Mouse (Mus musculus): ENCODE measurements at regions not wholly inside any gene's neighbourhood (a gene's known extent, or its start where the extent isn't known, plus 50 kb on each side); places are given as distances from the start of the nearest gene placed in this dataset.

- no peak overlapping the region for H3K9ac ChIP-seq (replicated peaks)
- no peak for ATAC-seq (replicated peaks)
- H3K27me3 ChIP-seq: no peaks in the 10 kb centered on the region
- no peaks in the 10 kb centered on the region for H3K36me3 ChIP-seq
- no peak overlapping the region for H3K4me2 ChIP-seq (replicated peaks)
- H3K27ac ChIP-seq (replicated peaks): no peak overlapping the region
- H3K4me1 ChIP-seq: peaks cover 18% of the 10 kb centered on the region
- H3K4me3 ChIP-seq: no peak overlapping the region
- H3K9me3 ChIP-seq: no peaks in the 10 kb centered on the region
- WGBS: 45% methylated on average over 2 of the region's 2 CpGs
Observed at GRCm38 (mm10) chr3:105357511-105357910, 94.6 kb upstream of the Kcnd3 start.

- Histone ChIP-seq H3K9ac (replicated peaks) (no peak overlapping the region), H3K4me2 (replicated peaks) (no peak overlapping the region), H3K27ac (replicated peaks) (no peak overlapping the region), H3K4me1 (peaks cover 14% of the 10 kb centered on the region), H3K27me3 (no peaks in the 10 kb centered on the region), H3K36me3 (no peaks in the 10 kb centered on the region), H3K4me3 (no peak overlapping the region), H3K9me3 (no peaks in the 10 kb centered on the region)
- ATAC-seq (replicated peaks): no peak
- WGBS: 45% methylated on average over 3 of the region's 3 CpGs
Observed at GRCm38 (mm10) chr3:105359636-105360035, 92.5 kb upstream of the Kcnd3 start.

GRCm38 (mm10) chr3:105364685-105365084 is 87.4 kb upstream of the Kcnd3 start:
- H3K4me2 ChIP-seq (replicated peaks): no peak overlapping the region
- H3K9ac ChIP-seq (replicated peaks): no peak overlapping the region
- ATAC-seq (replicated peaks): peak; percentile 53; the same call in 1 of the 2 replicates
- no peak overlapping the region for H3K27ac ChIP-seq (replicated peaks)
- no peaks in the 10 kb centered on the region for H3K36me3 ChIP-seq
- H3K4me3 ChIP-seq: no peak overlapping the region
- no peaks in the 10 kb centered on the region for H3K27me3 ChIP-seq
- H3K9me3 ChIP-seq: no peaks in the 10 kb centered on the region
- H3K4me1 ChIP-seq: peaks cover 12% of the 10 kb centered on the region
- WGBS: 42% methylated on average over 5 of the region's 5 CpGs

GRCm38 (mm10) chr3:105366806-105367205 is 85.3 kb upstream of the Kcnd3 start:
- H3K4me1 ChIP-seq: peaks cover 10% of the 10 kb centered on the region; the same call in 1 of the 2 replicates
- no peaks in the 10 kb centered on the region for H3K36me3 ChIP-seq
- H3K9me3 ChIP-seq: no peaks in the 10 kb centered on the region
- H3K27me3 ChIP-seq: no peaks in the 10 kb centered on the region
- H3K4me3 ChIP-seq: no peak overlapping the region
- 74% methylated on average over 6 of the region's 6 CpGs for WGBS
- no peak for ATAC-seq (replicated peaks)
- no peak overlapping the region for H3K27ac ChIP-seq (replicated peaks)
- no peak overlapping the region for H3K4me2 ChIP-seq (replicated peaks)
- H3K9ac ChIP-seq (replicated peaks): no peak overlapping the region

GRCm38 (mm10) chr3:105367972-105368371 is 84.2 kb upstream of the Kcnd3 start:
- H3K27me3 ChIP-seq: no peaks in the 10 kb centered on the region
- H3K4me3 ChIP-seq: no peak overlapping the region
- no peak overlapping the region for H3K4me2 ChIP-seq (replicated peaks)
- peaks cover 10% of the 10 kb centered on the region; the same call in 1 of the 2 replicates for H3K4me1 ChIP-seq
- H3K9ac ChIP-seq (replicated peaks): no peak overlapping the region
- no peaks in the 10 kb centered on the region for H3K36me3 ChIP-seq
- WGBS: 67% methylated on average over 8 of the region's 8 CpGs
- no peak overlapping the region for H3K27ac ChIP-seq (replicated peaks)
- no peaks in the 10 kb centered on the region for H3K9me3 ChIP-seq
- ATAC-seq (replicated peaks): no peak

GRCm38 (mm10) chr3:105372371-105372828 is 79.7 kb upstream of the Kcnd3 start:
- Histone ChIP-seq H3K9me3 (no peaks in the 10 kb centered on the region), H3K4me1 (0 out of 2 replicates have a peak, but pooled peaks cover 3% of the 10 kb centered on the region), H3K4me3 (no peak overlapping the region), H3K36me3 (no peaks in the 10 kb centered on the region), H3K9ac (replicated peaks) (no peak overlapping the region), H3K27ac (replicated peaks) (no peak overlapping the region), H3K27me3 (no peaks in the 10 kb centered on the region), H3K4me2 (replicated peaks) (no peak overlapping the region)
- 22% methylated on average over 6 of the region's 6 CpGs for WGBS
- ATAC-seq (replicated peaks): peak; percentile 54

GRCm38 (mm10) chr3:105374306-105374705 is 77.8 kb upstream of the Kcnd3 start:
- Histone ChIP-seq H3K9ac (replicated peaks) (no peak overlapping the region), H3K36me3 (no peaks in the 10 kb centered on the region), H3K4me2 (replicated peaks) (no peak overlapping the region), H3K4me1 (0 out of 2 replicates have a peak, but pooled peaks cover 3% of the 10 kb centered on the region), H3K27me3 (no peaks in the 10 kb centered on the region), H3K9me3 (no peaks in the 10 kb centered on the region), H3K27ac (replicated peaks) (no peak overlapping the region), H3K4me3 (no peak overlapping the region)
- WGBS: 74% methylated on average over 1 of the region's 1 CpGs
- ATAC-seq (replicated peaks): no peak

- no peaks in the 10 kb centered on the region for H3K36me3 ChIP-seq
Observed at GRCm38 (mm10) chr3:105374836-105375235, 77.3 kb upstream of the Kcnd3 start.

GRCm38 (mm10) chr3:105375383-105375782 is 76.7 kb upstream of the Kcnd3 start:
- H3K27ac ChIP-seq (replicated peaks): no peak overlapping the region
- H3K4me2 ChIP-seq (replicated peaks): no peak overlapping the region
- 83% methylated on average over 5 of the region's 5 CpGs for WGBS

More at GRCm38 (mm10) chr3:105374836-105375235, 77.3 kb upstream of the Kcnd3 start:
- Histone ChIP-seq H3K4me2 (replicated peaks) (no peak overlapping the region), H3K9me3 (no peaks in the 10 kb centered on the region), H3K9ac (replicated peaks) (no peak overlapping the region), H3K27me3 (no peaks in the 10 kb centered on the region), H3K4me3 (no peak overlapping the region), H3K27ac (replicated peaks) (no peak overlapping the region), H3K4me1 (0 out of 2 replicates have a peak, but pooled peaks cover under 1% of the 10 kb centered on the region)
- ATAC-seq (replicated peaks): no peak

GRCm38 (mm10) chr3:105375820-105376219 is 76.3 kb upstream of the Kcnd3 start:
- Histone ChIP-seq H3K36me3 (no peaks in the 10 kb centered on the region), H3K4me1 (no peaks in the 10 kb centered on the region; the same call in 1 of the 2 replicates), H3K9me3 (no peaks in the 10 kb centered on the region), H3K27ac (replicated peaks) (no peak overlapping the region), H3K4me2 (replicated peaks) (no peak overlapping the region), H3K9ac (replicated peaks) (no peak overlapping the region), H3K4me3 (no peak overlapping the region), H3K27me3 (no peaks in the 10 kb centered on the region)
- 89% methylated on average over 7 of the region's 7 CpGs for WGBS
- ATAC-seq (replicated peaks): no peak

More at GRCm38 (mm10) chr3:105375383-105375782, 76.7 kb upstream of the Kcnd3 start:
- H3K36me3 ChIP-seq: no peaks in the 10 kb centered on the region
- no peaks in the 10 kb centered on the region for H3K4me1 ChIP-seq
- no peak overlapping the region for H3K9ac ChIP-seq (replicated peaks)
- H3K27me3 ChIP-seq: no peaks in the 10 kb centered on the region
- H3K4me3 ChIP-seq: no peak overlapping the region
- no peaks in the 10 kb centered on the region for H3K9me3 ChIP-seq
- ATAC-seq (replicated peaks): no peak

- Histone ChIP-seq H3K4me3 (no peak overlapping the region), H3K27me3 (no peaks in the 10 kb centered on the region), H3K36me3 (no peaks in the 10 kb centered on the region), H3K9me3 (no peaks in the 10 kb centered on the region), H3K4me1 (no peaks in the 10 kb centered on the region; the same call in 1 of the 2 replicates), H3K4me2 (replicated peaks) (no peak overlapping the region), H3K27ac (replicated peaks) (no peak overlapping the region), H3K9ac (replicated peaks) (no peak overlapping the region)
- no peak for ATAC-seq (replicated peaks)
- 83% methylated on average over 5 of the region's 5 CpGs for WGBS
Observed at GRCm38 (mm10) chr3:105376346-105376745, 75.8 kb upstream of the Kcnd3 start.

- Histone ChIP-seq H3K27me3 (no peaks in the 10 kb centered on the region), H3K4me1 (no peaks in the 10 kb centered on the region; the same call in 1 of the 2 replicates), H3K36me3 (no peaks in the 10 kb centered on the region), H3K4me3 (no peak overlapping the region), H3K9ac (replicated peaks) (no peak overlapping the region), H3K4me2 (replicated peaks) (no peak overlapping the region), H3K27ac (replicated peaks) (no peak overlapping the region), H3K9me3 (no peaks in the 10 kb centered on the region)
- 63% methylated on average over 4 of the region's 4 CpGs for WGBS
- ATAC-seq (replicated peaks): peak; percentile 77
Observed at GRCm38 (mm10) chr3:105380818-105381217, 71.3 kb upstream of the Kcnd3 start.
